Mouse (Mus musculus) NIH3T3 (cell line): ENCODE results near the gene Adgrb3.
A peak's percentile ranks its signal among the peaks of the same experiment; 100 is the strongest.

Experiments
- DNase-seq: peaks from one replicate; pipeline ENCODE4 v3.0.0-alpha.2; 2012; ENCODE audit warnings: low read depth

The Adgrb3 gene

DNA sequence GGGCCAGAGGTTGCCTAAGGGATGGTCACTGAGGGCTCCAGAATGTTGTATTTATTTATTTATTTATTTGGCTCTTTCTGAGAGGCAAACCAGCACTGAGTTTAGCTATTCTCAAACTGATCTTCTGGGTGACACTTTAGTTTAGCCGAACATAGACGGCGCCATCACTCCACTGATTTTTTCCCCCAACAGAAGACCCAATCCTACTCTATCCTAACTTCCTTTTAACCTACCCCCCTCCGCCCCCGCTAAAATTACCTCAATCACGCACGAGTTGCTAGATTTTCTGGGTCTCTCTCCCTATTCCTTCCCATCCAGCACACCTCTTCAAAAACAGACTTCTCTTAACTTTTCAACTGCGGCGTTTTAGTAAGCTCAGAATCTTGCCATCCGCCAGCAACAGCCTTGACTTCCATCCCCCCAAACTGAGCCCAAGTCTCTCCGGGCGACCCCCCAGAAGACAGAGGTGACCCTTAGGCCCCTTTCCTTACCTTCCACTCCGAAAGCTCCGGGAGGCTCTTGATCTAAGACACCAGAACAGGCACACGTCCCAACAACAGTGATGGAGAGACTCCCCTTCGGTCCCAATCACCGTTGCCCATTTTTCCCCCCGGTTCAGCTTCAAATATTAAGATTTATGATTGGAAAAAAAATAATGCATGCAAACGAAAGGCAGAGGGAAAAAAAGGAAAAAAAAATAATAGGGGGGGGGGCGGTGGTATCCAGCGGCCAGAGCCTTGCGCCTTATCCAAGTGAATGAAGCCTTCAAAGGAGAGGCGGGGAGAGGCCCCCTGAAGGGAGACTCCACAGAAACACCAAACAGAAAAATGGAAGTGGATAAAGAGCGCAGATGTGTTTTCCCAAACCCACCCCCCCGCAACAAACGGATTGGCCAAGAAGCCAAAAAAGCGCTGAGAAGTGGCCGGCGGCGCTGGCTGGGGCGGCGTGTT lies at the start of gene Adgrb3:
TSS of gene Adgrb3 (minus strand) at position 737 of the 950 bp plus-strand sequence.
- no peak for DNase-seq

DNA sequence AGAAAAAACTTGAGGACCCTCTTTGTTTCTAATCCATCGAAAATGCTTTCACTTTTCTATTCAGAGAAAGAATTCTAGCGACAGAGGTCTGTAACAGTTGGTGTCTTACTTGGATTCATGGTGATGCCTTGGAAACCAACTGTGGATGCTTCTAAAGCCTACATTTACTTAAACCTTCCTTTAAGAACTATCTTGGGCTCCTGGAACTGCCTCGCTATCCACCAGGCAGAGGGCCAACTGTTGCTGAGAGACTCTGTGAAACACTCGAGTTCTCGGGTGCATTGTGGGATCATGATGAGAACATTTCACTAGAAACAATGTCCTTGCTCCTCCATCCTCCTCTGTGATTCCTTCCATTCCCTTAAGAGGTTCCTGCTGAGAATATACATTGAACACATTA lies 48.0 kb upstream of the Adgrb3 start:
- DNase-seq: peak; percentile 10

DNA sequence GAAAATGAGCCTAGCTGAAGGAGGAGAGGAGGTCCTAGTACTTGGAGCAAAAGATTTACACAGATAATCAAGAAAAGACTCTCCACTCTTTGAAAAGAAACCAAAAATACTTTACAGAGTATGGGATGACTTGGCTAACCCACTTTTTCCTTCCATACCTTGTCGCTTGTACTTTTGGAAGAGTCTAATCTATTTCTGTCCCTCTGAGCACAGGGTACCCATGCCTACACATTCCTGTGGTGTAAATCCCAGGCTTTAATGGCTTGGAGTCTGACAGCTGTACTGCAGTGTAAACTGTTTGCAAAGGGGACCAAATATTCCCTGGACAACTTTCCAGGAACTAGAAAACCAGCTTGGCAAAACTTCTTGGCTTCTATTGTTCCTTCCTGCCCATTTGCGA lies 28.0 kb upstream of the Adgrb3 start:
- no peak for DNase-seq

DNA sequence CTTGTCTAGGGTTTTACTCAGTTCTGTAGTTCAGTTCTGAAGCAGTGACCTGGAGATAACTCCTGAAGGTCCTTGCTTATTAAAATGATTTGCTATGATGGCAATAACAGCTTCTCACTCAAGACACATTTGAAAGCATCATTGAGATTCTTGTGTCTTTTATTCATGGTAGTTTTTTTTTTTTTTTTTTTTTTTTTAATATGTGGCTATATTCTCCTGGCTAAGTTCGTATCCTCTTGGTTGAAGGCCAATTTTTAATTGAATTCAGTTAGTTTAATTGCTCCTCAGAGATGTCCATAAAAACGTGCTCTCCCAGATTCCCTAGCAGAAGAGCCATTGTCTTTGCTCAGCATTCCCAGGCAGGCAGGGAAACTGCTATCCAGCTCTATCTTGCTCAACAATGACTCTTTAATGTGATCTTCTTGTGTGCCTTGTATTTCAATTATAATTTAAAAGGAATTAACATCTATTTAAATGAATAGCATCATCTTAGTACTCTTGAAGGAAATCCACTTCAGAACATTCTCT lies 25.0 kb upstream of the Adgrb3 start:
- no peak for DNase-seq

DNA sequence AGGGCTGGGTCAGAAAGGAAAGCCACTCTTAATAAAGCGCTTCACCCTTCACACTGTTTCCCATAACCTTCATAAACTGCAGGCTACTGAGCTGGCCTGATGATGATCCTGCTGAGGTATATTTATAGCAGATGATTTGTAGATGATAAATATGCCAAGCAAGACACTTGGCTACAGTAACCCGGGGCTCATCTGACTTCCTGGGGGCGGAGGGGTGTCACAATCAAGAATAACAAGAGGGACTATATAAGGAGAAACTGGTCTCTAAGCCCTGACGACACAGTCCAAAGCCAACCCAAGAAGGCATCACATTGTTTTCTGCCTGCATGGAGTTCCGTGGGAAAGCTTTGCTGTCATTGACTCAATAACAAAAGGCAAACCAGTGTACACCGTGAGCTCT lies 2.8 kb upstream of the Adgrb3 start:
- DNase-seq: no peak

DNA sequence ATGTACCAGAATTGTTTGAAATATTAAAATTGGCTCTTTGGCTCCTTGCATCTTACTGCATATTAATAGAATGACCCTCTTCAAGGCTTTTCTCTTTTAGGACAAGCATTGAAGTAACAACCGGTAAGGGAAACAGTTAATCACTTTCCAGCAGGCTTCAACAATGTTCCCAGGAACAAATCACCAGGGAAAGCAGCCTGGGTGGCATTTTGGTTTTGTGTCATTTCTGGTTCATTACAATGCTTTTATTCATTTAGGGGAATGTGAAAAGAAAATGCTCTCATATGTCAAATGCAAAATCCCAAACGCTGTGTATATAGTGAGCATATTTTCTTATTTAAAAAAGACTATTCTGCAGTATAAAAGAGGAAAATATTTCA lies 2.0 kb upstream of the Adgrb3 start:
- no peak for DNase-seq

DNA sequence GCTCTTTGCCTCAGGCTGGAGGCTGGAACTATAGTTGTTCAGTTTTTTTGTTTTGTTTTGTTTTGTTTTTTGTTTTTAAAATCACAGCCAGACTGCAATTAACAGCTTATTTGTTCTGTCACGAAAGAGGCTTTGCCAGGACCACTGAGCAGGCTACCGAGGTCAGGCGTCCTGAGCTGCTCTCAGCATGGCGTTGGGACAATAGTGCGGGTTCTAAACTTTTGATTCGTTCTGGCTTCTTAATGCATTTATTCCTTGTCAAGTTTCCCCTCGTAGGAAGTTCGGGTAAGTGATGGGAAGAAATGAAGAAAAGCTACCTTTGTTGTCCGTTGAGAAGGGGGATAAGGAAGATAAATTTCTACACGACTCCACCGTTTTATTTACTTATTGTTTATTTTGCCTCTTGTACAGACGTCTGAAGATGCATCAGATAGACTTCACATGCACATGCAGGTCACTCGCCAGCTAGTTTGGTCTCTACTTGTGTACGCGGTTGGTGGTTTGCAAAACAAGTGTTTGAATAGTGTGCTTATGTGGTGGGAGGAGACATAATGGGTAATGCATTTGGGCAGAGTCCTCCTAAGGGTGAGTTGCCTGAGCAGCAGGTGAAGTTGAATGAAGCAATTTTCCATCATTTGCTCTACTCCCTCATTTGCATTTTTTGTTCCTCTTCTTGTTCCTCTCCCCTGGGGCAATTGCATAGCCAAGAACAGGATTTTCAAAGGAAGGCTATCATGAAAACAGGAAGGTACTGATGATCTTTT lies 1.4 kb upstream of the Adgrb3 start:
- DNase-seq: no peak

DNA sequence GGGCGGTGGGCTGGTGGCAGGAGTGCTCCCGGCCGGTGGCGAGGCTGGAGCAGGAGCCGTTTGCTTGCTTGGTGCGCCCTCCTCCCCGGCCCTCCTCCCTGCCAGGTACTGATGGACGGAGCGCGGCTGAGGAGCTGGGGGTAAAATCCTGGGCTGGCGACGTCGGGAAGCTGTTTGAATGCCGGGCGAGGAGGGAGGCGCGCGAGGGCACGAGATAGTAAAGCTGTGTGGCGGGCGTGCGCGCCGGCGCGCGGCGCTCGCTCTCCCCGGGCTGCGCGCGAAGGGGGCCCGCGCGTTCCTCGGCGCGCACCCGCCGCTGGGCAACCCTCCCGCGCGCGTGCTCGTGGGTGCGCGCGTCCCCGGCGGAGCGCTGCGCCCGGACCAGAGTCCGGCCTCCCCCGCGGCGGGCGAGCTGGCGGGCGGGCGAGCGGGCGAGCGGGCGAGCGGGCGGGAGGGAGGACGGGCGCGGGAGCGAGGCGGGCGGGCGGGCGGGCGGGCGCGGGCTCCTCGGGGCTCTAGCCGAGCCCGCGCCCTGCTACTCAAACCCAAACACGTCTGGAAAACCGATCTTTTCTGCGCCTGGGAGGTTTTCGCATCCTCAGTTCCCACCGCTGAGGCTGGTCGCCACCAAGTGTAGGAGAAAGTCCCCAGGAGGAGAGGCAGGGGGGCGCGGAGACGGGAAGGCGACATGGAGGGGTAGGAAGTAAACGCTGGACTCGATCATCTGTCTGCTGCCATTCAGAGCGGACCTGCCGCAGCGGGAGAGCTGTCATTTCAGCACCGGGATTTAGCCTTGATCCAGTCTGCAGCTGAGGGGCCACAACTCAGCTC lies 629 bp upstream of the Adgrb3 start:
- DNase-seq: no peak

DNA sequence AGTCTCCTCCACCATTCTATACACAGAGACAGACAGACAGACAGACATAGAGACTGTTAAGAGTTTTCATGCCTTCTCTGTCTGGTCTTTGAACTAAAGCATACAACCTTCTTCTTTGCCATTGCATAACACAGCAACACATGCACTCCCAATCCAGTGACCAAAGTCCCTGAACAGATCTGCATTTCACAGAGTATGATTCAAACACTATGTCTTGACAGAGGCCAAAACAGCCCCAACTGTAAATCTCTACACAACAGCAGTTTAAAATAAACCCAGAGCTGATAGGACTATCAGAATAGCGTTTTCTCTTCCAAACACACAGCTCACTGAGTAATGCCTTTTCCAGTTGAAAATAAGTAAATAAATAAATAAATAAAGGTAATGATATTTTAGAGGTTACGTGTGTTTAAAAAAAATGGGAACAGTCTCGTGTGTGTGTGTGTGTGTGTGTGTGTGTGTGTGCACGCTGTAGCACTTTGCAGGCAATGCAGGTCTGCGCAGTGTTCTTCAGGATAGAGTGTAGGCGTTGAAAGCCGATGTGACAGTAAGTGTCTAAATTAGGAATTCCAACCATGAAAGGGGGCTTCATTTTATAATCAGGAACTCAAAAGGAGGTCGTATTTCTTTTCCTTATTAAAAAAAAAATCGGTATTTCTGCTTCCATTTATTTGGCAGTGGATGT lies 1.3 kb downstream of the Adgrb3 start:
- no peak for DNase-seq

DNA sequence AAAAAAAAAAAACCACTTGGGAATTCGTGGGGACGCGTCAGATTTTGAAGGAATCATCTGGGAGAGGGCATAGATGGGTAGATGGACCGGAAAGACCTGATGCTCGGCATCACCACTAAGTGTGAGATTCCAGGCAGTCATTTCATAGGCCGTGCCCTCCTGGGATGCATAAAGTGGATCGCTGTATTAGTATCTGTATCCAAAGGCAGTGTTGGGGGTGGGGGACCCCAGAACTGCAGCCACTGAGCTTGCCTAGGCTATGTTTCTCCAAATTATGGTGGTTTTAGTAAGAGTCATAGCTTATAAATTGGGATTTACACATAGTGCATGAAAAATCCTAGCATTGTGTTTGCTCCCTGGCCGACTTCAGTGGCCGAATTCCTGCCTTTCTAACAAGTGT lies 2.1 kb downstream of the Adgrb3 start:
- no peak for DNase-seq

DNA sequence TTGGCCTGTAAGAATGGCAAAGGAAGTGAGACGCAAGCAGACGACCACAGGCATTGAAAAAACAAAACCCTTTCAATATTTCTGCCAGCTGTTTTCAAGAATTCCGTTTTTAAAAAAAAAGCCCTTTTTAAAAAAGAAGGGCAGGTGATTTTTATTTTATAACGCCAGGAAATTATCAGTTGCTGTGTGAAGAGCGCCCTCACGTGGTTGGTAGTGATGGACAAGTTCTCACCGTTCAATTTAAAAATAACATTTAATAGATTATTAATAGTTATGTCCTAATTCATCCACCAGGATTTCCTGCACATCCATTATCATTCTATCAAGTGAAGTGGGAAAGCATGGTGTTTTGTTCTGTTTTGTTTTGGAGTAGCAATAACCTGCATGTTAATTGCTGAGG lies 2.7 kb downstream of the Adgrb3 start:
- peak; percentile 34 for DNase-seq

DNA sequence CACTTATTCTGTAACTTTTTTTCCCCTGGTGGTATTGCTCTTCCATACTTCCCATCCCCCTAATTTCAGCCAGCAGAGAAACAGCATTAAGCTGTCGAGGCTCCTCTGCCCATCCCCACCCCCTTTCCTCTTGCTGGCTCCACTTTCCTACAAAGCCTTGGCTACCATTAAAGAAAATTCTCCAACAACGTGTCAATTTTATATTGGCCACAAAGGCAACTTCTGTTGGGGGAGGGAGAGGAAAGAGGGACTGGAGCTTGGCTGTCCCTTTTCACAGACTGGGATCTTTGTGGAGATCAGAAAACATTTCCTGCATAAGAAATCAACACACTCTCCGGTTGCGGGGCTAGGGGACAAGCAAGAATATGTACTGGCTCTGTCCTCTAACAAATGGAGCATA lies 4.9 kb downstream of the Adgrb3 start:
- DNase-seq: no peak

DNA sequence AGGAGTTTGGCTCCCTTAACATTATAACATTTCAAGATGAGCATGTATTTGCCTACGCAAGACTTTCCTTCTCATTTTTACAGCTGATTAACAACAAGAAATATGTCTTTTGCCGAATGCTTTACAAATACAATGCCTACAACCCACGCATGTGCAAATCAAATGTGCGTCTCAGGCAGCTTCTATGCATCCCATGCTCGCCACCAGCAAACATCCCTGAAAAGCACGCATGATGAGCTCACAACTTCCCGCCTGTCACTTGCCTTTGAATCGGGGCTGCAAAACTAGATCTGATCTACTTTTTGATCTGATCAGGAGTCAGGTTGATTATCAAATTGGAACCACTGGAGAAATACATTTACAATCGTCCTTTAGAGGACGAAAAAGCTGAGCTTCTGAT lies 5.5 kb downstream of the Adgrb3 start:
- no peak for DNase-seq

DNA sequence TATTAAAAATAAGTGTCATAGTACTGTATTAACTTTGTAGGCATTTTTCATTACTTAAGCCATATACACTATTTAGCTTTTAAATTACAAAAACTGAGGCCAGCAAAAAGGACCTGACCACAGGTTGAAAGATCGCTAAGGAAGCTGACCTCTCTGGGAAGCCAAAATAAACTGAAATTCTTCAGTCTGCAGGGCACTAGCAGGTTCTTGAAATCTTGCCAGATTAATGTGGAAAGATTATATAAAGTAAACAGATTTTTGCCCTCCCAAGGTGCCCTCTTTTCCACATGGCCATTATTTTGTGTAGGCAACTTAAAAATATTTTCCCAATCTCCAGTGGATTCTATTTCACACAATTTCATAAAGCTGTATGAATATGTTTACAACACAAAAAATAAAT lies 14.0 kb downstream of the Adgrb3 start:
- no peak for DNase-seq

DNA sequence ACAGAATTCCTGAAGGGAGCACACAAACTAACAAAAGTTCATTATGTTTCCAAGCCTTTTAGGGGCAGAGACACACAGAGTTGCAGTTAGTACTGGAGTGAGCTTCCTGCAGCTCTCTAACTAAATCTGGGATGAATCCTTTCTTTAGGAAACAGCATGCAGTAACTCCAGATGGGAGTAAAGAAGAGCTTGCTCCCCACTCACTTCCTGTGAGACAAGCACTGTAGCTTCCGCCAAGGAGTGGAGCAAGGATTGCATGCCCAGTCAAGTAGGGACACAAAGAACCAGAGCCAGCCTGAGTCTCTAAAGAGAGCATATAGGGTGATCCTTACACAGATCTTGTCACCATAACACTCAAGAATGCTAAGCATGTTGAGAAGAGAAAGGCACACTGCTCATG lies 50.7 kb downstream of the Adgrb3 start:
- DNase-seq: no peak

DNA sequence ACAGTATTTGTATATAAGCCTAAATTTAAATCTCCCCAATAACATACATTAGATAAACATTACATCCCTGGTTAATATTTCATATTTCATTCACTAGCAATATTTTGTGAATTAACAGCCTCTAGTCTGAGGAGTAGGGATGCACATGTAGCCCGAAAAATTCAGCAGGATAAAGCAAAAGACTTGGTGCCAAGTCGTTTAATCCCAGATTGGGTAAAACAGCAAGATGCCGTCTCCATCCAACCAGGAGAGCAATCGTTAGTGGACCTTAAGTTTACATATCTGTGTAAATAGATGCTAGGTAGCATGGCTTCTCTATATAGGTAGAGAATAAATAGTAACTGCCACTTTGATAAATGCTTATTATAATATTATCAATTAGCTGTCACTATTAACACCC lies 52.0 kb downstream of the Adgrb3 start:
- no peak for DNase-seq

DNA sequence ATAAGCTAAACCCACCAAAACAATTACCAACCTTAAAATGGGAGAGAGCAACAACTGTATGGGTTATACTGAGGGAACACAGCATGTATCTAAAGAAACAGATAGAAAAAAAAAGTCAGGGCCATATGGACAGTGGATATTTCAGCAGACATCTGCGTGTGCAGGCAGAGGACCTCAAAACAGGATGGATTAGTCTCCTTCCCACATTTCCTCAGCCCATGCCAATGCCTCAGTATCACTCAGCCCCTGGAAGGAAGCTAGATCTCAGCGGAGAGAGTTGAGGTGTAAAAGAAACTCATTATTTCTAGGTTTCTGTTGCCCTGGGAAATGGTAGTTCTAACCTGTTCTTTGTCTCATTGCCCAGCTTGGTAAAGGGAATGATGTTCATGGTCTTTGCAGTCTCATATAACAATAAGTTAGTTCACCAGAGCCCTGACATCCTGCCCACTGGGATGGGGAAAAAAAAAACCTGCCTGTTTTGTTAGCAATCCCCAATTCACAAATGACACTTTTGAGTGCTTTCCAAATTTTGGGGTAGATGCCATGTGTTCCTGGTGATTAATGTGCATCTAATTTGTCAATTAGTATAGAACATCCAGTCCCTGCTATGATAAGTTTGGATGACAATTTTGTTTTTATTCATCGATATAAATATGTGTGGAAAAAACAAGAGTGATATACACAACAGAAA lies 53.9 kb downstream of the Adgrb3 start:
- DNase-seq: no peak

DNA sequence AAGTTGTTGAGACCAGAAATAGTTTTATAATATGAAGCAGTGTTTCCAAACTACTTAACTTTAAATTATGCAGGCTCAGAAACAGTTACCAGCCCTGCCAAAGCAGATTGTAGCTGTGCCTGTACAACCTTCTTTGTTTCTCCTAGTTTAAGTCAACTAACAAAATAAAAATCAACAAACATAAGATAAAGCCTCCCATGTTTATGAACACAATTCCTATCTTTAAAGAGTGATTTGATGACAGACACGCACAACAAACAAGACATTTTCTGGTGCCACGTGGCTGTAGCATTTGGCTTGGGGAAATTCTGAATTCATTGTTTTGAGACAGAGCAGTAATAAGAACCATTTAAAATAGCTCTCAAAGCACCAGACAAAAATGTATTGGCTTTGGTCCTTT lies 60.5 kb downstream of the Adgrb3 start:
- DNase-seq: no peak

DNA sequence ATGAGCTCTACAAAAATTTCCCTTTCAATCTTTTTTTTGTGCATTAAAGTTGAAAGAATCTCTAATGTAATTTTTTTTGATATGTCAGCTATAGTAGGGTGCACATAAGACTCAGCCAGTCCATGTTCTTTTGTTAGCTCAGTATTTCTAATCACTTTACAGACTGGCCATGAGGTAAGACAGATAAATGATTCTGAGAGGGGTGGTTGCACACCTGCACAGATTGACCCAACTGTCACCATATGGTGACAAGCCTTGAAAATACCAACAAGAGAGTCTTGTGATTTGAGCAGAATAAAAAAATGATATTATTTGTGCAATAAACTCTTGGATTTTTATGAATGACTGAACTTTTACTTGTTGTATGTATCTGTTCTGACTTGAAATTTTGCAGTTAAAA lies 74.2 kb downstream of the Adgrb3 start:
- DNase-seq: no peak

DNA sequence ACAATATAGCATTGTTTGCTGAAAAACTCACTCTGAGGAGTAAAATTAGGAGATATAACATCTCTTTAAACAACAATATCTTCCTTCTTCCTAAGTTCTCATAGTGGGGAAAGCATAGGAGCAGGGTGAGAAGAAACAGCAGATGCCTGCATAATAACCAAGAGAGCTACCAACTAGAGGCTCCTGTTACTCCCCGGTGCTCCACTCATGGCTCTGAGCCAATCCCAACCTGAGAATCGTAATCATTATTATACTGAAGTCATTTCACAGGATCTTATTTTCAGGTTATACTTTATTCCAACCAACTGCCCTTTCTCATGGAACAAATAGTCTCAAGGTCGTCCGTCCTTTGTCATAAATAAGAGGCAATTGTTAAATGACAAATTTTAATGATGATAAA lies 75.0 kb downstream of the Adgrb3 start:
- DNase-seq: no peak

DNA sequence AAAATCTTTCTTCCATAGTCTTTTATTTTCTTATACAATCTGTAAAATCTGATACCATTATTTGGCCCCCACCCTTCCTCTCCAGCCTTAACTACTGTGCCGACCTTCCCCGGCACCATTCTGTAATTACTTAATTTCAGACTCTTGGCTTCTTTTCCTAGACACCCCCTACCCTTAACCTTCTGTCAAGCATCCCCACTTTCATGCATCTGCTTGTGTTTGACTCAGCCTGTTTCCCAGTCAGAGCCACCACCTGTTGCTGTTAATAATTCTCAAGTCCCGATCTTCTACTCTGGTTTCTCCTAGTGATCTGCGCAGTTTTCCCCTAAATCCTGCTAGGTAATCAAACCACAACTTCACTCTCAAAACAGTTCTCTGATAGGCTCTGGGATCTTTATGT lies 83.9 kb downstream of the Adgrb3 start:
- no peak for DNase-seq
